Mouse (Mus musculus) layer of hippocampus, adult 18-20 months (tissue): Measurements from ENCODE around the gene Rap1b. TPM values are rescaled to one million over a fixed set of nuclear protein-coding genes. Genes with fewer than 3 reads are reported as not detected.

Experiments used
- DNase-seq, 2 experiments: peaks; one replicate each; pipeline ENCODE4 v3.0.0; 2022; ENCODE audit warnings: low spot score in 2 of 2
- total RNA-seq, 2 experiments: library from RNA; stranded (reverse); gene quantifications; 2 replicates each; pipeline ENCODE4 v1.2.3; 2021

Gene Rap1b
- total RNA-seq, 2 experiments from 2014 or later = 55.5 to 59.5 TPM

DNA sequence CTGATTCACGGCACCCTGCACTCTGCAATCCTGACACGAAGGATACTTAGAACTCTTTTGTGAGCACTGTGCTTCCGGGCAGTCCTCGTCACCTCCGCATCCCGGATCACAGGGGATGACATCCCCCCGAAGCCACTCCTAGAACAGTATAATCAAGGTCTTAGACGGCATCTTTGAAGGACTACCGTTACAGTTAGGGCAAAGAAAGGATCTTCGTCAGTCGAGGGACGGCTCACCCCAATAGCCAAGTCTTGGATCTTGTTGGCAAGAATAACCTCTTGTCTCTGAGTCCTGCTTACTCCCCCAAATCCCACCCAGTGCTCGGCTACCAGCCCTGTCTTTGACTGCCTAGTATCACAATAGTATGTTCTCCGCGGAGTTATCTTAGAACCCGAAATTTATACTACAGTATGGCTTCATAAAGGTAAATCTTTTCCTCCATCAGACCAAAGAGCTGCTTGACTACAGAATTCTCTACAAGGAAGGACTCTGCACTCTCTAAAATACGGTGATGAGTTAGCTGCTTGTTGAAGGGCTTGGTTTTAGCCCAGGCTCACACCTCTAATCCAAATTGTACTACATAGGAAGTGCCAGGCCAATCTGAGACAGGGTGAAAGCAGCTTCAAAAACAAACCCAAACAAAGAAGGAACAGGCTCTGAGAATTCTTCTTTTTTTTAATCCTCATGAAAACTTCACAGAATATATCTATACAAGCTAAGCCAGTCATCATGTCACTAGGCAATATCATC is 55.2 kb downstream of the Rap1b start:
- DNase-seq = no peak

DNA sequence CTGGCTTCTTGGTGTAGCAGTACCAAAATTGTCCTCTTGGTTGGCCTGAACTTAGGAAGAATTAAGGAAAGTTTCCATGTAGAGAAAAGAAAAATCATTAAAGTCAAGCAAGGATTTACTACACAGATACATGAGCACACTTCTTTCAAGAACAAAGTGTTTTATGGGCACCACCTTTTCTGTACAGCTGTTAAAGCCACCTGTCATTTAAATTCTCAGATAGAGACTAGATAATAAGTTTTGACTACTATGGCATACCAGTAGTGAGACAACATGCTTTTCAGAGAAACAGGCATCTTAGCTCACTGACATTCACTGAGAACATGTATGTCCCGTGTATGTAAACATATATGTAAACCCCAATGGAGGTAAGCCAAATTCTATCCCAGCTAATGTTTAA is 55.8 kb downstream of the Rap1b start:
- DNase-seq = no peak

DNA sequence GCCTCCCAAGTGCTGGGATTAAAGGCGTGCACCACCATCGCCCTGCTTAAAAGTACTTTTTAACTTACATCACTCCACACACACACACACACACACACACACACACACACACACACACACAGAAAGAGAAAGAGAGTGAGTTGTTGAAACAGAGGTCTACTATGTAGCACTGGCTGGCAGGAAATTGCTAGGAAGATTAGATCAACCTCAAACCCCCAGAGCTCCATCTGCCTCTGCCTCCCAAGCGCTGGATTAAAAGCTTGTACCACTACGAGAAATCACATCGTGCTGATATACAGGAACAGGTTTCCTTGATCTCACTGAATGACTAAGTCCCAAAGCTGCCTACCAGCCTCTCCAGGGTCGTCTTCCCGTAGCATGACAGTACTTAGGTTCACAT is 61.2 kb downstream of the Rap1b start:
- no peak for DNase-seq

DNA sequence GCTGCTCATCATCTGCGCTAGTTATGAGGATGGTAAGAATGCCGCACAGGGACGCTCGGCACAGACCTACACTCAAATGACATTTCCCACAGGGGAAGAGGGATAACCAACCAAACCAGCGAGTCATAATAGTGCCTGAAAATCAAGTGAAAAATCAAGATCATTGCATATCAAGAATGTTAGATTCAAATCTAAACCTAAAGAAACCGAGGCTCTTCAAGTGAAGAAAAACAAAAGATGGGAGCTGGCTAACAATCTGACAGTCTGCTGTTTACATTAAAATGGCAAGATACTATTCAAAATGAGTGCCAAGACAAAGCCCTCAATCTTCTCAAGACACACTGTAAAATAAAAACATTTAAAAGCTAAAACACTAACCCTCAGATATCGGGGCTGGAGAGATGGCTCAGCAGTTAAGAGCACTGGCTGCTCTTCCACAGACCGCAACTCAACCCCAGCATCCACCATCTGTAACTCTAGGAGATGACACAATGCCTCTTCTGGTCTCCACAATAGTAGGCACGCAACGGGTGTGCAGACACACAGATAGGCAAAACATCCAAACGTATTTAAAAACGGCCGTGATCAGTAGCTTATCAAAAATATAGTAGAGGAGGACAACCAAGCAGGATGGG is 61.9 kb downstream of the Rap1b start:
- no peak for DNase-seq

DNA sequence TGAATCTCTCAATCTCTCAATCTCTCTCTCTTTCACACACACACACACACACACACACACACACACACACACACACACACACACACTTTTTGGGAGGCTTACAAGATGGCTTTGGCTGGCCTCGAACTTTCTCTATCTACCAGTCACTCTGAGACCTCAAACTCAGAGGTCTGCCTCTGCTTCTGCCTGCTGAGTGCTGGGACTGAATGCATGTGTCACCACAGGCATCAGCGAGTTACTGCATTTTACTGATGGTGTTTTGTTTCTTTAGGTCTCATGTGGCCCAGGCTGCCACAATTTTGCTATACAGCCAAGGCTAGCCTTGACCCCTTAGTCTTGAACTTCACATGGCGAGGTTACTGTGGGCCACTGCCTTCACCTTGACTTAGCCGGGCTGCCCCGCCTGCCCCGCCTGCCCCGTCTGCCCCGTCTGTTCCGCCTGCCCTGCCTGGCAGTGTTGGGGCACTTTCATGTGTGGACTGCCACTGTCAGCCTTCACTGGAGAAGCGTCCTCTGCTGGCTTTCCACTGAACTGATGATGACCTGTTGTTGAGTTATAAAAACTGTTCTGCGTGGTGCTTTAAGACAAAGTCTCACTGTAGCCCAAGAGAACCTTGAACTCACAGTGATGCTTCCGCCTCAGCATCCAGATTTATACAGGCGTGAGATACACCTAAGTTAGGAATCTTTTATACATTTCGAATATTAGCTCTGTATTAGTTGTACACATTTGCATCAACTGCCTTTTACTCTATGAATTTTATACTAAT is 63.2 kb downstream of the Rap1b start:
- DNase-seq = no peak

DNA sequence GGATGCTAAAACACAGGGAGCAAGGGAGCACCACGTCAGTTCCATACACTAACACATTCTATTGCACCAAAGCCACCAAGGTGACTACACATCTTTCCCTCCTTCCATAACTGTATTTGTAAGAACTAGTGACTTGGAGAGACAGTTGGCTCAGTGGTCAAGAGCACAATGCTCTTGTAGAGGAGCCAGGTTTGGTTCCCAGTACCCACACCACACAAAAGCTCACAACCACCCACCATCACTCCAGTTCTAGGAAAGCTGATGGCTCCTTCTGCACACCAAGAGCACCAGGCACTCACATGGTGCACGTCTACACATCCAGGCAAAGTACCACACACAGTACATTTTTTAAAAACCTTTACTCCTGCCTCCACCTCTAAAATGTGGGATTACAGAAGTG is 63.8 kb downstream of the Rap1b start:
- no peak for DNase-seq

DNA sequence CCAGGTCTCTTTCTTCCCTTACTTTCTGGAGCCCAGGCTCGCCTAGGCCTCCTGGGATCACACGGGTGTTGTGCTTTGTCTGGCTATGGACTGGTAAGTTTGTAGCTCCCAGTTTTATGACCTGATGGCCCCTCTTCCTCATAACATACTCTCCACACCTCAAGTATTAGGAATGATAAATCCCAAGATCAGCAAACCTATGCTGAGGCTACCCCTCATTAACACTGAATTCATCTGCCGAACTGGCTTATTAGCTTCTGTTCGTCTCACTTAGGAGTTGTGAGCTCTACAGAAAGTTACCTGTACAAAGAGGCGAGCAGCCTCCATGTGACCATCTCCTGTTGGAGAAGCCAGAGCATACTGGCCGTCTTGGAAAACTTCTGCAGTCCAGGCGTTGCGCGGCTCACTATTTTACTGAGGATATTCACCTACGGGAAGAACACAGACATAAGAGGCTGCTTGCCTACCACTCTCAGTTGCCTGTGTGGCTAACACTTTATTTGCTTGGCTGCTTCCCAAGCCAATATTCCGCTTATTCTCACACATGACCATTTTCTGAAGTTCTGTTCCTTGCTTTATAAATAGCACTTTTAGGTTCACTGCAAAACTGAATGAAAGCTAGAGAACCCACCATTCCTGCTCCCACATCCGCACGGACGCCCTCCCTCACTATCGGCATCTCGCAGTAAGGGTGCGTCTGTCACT is 64.7 kb downstream of the Rap1b start:
- DNase-seq = no peak

DNA sequence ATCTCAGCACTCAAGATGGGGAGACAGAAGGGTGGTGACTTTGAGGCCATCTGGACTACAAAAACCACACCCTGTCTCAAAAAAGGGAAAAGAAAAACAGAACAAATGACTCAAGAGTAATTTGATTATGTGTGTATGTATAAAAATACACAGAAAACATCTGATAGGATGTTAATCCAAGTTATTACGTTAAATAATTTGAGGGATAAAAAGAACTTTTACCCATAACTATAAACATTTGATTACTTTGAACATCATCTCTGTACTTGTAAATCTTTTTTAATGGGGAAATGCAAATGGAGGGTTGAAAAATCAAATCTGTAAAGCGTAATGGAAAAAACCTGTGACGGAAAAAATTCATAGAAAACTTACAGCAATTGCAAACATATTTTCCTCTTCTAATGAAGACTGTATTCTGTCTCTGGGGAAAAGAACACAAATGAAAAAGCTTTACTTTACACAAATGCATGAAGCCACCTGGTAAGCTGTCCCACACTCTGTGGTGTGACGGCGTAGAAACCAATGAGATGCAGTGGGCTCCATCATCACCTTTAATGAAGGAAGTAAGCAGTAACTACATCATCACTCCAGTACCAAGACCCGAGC is 65.4 kb downstream of the Rap1b start:
- no peak for DNase-seq

DNA sequence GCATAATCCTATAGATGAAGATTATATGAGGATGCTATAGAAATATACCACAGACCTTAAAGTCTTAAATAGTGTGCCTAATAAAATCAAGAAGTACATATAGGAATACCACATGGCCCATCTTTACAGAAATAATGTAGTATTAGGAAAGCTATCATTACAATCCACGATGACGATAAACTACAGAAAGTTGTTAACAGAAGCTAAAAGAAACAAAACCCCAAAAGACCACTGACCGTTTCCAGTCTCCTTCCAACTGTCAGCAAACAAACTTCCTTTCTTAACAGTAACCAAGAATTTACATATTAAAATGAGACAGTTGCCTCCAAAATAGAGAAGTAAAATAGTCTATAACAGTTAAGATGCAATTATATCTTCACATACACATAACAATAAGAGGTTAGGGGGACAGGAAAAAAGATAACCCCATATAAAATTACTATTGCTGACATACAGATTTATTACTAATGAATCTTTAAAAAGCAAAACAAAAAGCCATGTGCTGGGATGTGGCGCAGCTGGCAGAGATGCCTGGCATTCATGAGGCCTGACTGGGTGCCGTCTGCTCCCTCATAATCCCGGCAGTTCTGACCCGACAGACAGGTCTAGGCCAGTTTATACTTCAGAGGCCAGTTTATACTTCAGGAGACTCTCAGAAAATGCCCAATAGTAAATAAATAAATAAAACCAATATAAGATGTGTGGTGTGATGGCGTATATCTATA is 66.1 kb downstream of the Rap1b start:
- no peak for DNase-seq

DNA sequence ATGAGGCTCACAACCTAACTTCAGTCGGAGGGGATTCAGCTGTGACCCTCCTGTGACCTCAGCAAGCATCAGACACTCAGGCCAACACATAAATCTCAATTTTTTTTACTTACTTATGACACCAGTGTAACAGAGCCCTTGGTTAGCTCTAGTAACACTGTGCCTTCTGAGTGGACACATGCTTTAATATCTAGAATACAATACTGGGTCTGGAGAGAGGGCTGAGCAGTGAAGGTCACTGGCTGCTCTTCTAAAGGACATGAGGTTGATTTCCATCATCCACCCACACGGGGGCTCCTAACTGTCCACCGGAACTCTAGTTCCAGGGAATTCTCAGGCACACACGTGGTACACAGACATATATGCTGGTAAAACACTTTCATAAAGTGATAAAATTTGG is 66.9 kb downstream of the Rap1b start:
- no peak for DNase-seq

DNA sequence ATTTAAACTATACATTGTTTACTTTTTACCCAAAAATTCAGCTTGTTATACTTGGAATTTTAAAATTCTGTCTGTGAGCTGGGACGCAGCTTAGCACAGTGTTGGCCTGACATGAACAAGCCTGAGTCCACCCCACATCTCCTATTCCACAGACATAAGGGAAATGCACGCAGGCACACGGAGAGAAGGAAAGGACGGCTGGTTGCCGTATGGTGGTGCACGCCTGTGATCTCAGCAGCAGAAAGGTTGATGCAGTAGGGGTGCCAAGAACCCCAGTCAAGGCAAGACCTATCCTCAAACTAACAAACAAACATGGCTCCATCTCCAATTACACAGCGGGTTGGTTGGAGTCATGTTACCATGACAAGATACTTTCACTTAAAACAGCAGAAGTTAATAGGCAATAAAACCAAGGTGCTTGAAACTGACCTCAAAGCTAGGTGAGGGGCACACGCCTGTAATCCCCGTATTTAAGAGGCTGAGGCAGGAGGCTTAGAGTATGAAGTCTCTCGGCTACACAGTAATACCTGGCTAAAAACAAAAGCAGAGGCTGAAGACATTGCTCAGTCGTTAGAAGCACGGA is 67.4 kb downstream of the Rap1b start:
- DNase-seq = no peak

DNA sequence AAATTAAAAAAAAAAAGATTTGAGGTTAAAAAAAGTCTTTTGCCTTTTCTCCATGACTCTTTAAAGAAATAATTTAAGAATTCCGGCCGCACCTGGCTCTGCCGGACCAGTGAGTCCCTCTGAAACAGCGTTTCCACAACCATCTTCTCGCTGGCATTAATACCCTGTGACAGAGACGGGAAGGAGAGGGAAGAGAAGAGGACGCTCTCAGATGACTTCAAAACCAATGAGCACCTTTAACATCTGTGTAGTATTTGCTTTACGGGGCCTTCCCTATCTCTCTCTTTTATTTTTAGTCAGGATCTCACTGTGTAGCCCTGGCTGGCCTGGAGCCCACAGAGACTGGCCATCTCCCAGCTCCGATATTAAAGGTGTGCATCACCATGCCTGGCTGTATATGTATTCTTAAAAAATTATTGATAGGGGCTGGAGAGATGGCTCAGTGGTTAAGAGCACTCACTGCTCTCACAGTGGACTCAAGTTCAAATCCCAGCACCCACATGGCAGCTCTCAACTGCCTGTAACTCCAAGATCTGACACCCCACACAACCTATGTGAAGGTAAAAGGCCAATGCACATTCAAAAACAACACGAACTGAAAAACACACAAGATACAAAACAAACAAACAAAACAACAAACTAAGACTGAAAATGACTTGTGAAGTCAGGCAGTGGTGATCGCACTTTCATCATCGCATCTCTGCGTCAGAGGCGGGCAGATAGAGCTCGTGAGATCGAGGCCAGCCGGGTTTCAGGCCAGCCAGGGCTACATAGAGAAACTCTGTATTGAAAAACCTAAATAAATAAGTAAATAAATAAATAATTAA is 68.1 kb downstream of the Rap1b start:
- DNase-seq = no peak

DNA sequence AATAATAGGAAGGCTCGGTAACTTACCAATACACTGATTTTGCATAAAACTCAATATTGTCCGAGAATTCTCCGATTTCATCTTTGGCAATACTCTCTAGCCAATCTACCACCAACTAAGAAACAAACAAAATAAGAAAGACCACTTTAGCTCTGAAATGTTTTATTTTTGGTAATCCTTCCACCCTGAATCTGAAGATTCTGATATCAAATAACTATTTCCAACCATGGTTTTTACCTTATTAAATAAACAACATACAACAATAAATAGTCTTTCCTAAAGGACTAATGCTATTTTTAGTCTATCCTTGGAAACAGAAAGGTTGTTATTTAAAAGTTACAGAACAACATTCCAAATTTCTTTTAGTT is 68.7 kb downstream of the Rap1b start:
- DNase-seq = no peak

DNA sequence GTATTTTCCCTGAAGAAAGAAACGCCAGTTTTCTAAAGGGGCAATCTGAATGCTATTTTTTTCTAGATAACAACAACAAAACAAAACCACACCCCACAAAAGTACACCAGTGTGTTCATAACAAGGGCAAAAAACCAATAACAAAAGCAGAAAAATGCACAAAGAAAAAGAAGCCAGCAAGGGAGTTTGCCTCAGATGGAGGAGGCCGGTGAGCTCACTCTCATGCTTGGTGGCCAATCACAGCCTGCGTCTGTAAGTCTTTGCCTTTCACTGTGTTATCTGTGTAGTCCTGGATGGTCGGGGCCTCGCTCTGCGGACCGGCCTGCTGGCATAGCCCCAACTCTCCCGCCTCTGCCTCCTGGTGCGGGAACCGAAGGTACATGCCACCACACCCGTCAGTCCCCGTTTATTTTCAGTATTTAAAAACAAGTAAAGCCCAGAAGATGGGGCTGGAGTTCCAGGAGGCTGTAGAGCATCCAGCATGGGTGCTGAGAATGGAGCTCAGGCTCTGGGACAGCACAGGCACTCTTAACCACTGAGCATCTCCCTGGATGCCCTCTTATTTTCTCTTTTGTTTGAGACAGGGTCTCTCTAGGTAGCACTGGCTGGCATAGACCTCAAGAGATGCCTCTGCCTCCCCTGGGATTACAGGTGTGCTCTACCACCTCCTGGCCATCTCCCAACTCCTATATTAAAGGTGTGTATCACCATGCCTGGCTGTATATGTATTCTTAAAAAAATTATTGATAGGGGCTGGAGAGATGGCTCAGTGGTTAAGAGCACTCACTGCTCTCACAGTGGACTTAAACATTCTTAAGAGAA is 69.3 kb downstream of the Rap1b start:
- DNase-seq = no peak

DNA sequence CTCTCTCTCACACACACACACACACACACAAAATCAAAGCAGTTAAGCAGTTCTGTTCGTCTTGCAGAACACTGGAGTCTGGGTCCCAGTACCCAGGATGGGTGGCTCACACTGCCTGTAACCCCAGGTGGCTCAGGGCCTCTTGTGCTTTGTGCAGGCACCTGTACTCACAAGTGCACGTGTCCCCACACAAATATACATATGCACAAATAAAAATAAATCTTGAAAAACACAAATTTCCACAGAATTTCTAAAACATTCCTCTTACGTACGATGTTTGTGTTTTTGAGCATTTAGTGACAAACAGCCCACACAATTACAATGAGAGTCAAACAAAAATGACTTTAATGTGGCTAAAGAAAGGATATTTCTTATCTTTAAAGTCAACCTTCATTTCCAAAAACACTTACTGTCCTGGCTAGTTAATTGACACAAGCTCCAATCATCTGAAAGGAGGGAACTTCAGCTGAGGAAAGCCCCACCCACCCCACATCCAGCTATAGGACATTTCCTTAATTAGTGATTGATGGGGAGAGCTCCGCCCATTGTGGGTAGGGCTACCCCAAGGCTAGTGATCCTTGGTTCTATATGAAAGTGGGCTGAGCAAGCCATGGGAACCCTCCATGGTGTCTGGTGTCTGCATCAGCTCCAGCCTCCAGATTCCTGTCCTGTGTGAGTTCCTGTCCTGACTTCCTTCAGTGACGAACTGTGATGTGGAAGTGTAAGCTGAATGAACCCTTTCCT is 70.3 kb downstream of the Rap1b start:
- no peak for DNase-seq

DNA sequence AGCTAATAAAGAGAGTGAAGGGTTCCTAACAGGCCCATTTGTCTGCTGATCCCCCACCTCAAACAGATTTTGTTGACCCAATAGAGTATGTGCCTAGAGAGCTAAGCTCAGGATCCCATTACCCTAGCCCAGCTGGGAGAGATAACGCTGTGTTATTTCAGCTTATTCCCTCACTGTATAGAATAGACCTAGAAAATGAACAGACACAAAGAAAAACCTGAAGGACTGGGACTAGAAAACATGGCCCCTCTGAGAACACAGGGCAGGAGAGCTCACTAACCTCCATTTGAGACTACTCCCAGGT is 71.1 kb downstream of the Rap1b start:
- no peak for DNase-seq

DNA sequence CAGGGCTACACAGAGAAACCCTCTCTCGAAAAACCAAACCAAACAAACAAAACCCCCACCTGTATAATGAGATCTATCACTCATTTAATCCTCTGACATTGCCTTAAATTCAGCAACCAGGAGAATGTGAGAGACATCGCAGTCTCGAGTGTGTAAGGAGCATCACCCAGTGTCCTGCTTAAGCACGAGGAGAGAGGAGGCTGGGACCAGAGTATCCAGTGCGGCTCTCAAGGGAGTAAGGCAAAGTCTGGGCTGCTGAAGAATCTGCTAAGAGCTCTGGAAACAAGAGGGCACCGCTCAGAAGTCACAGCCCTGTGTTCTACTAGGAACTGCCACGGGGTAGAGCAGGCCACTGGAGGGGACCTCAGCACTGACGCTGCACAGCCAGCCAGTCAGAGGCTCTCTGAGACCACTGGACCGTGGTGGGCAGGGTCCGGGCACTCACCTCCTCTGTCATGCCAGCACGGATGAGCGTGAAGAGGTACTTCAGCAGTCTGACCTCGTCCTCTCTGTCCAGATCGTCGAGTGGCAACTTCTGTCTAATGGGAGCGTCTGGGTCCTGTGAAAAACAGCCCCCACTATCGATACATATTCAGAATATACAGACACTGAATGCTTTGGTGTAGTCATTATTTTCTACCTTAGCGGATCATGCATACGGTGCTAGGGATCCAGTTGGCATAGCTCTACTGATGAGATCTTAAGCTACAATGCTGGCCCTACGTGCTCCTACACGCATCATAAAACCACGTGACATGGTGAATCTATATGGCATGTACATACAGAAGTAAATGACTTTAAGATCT is 71.6 kb downstream of the Rap1b start:
- DNase-seq = no peak
